Mouse (Mus musculus): ENCODE results near the gene Htr1a.

Gene Htr1a

GRCm38 (mm10) chr13:105443339-105443738 is at the start of gene Htr1a:
Gene Htr1a (plus strand): TSS chr13:105443639.
- WGBS: 13% methylated on average over 8 of the region's 8 CpGs

- 33% methylated on average over 10 of the region's 10 CpGs for WGBS
These were observed 31.7 kb upstream of the Htr1a start for GRCm38 (mm10) chr13:105411535-105412326.

- WGBS: 66% methylated on average over 3 of the region's 3 CpGs
These were observed 31.1 kb upstream of the Htr1a start for GRCm38 (mm10) chr13:105412327-105412722.

GRCm38 (mm10) chr13:105433141-105433540 is 10.3 kb upstream of the Htr1a start:
- WGBS: 33% methylated on average over 2 of the region's 2 CpGs

GRCm38 (mm10) chr13:105433630-105434029 is 9.8 kb upstream of the Htr1a start:
- WGBS: 63% methylated on average over 1 of the region's 1 CpGs

GRCm38 (mm10) chr13:105442576-105442975 is 863 bp upstream of the Htr1a start:
- WGBS: 2% methylated on average over 6 of the region's 6 CpGs

- WGBS: under 1% methylated on average over 15 of the region's 15 CpGs
These were observed 415 bp downstream of the Htr1a start for GRCm38 (mm10) chr13:105443871-105444237.

- under 1% methylated on average over 39 of the region's 39 CpGs for WGBS
These were observed 927 bp downstream of the Htr1a start for GRCm38 (mm10) chr13:105444238-105444894.

GRCm38 (mm10) chr13:105444895-105445281 is 1.4 kb downstream of the Htr1a start:
- WGBS: 6% methylated on average over 26 of the region's 26 CpGs

GRCm38 (mm10) chr13:105446239-105446638 is 2.8 kb downstream of the Htr1a start:
- WGBS: 35% methylated on average over 4 of the region's 4 CpGs

- 61% methylated on average over 2 of the region's 2 CpGs for WGBS
These were observed 4.3 kb downstream of the Htr1a start for GRCm38 (mm10) chr13:105447695-105448094.

GRCm38 (mm10) chr13:105451536-105451935 is 8.1 kb downstream of the Htr1a start:
- 53% methylated on average over 3 of the region's 3 CpGs for WGBS

Data from cerebral cortex, adult 2 months (tissue).